Mouse (Mus musculus) forebrain, postnatal 0 days (tissue): ENCODE data around the gene Msln. TPM values are rescaled to one million over a fixed set of nuclear protein-coding genes. Genes with fewer than 3 reads are reported as not detected.

ENCODE experiments used
- ATAC-seq: fragments of 200-750 bp; cut with Nextera tagmentation; 2 replicates; pipeline ENCODE4 v1.8.0; 2017; ENCODE audit warnings: mild to moderate bottlenecking, moderate library complexity
- DNase-seq: peaks from one replicate; pipeline ENCODE4 v3.0.0-alpha.2; 2015
- H3K27ac ChIP-seq: fragments of 300-500 bp; sonication (generic); 2 replicates; pipeline ENCODE4 v1.5.1; 2014; ENCODE audit warnings: low read depth, mild to moderate bottlenecking, antibody characterized with exemption, low read length, moderate library complexity, mixed read lengths
- H3K27me3 ChIP-seq: fragments of 300-500 bp; sonication (generic); 2 replicates; pipeline ENCODE4 v1.6.1; 2014; ENCODE audit warnings: mild to moderate bottlenecking, low read length, mixed read lengths; ENCODE audit not compliant: insufficient read depth
- H3K36me3 ChIP-seq: fragments of 300-500 bp; sonication (generic); 2 replicates; pipeline ENCODE4 v1.6.1; 2014; ENCODE audit warnings: mild to moderate bottlenecking, moderate library complexity; ENCODE audit not compliant: insufficient read depth
- H3K4me1 ChIP-seq: fragments of 300-500 bp; sonication (generic); 2 replicates; pipeline ENCODE4 v1.6.1; 2014; ENCODE audit warnings: antibody characterized with exemption; ENCODE audit not compliant: insufficient read depth
- H3K4me2 ChIP-seq: fragments of 300-500 bp; sonication (generic); 2 replicates; pipeline ENCODE4 v1.6.1; 2014; ENCODE audit warnings: low read depth, mild to moderate bottlenecking, moderate library complexity
- H3K4me3 ChIP-seq: fragments of 300-500 bp; sonication (generic); 2 replicates; pipeline ENCODE4 v1.5.1; 2014; ENCODE audit warnings: low read depth, low read length, mixed read lengths
- H3K9ac ChIP-seq: fragments of 300-500 bp; sonication (generic); 2 replicates; pipeline ENCODE4 v1.6.1; 2014; ENCODE audit warnings: mild to moderate bottlenecking
- H3K9me3 ChIP-seq: fragments of 300-500 bp; sonication (generic); 2 replicates; pipeline ENCODE4 v1.6.1; 2016; ENCODE audit warnings: low read length
- CTCF ChIP-seq: sonication (generic); IDR thresholded peaks from 2 replicates; pipeline ENCODE4 v1.5.1; 2016; ENCODE audit warnings: antibody characterized with exemption, control low read depth, low read depth
- WGBS: fragments of 180-500 bp; shearing (Covaris S2); extraction: QIAGEN DNeasy Blood & Tissue Kit; methylation state at CpG from one replicate; pipeline ENCODE4 v1.1.7; 2014; 5-methylcytosine and 5-hydroxymethylcytosine counted together
- polyA plus RNA-seq: library from polyadenylated mRNA; unstranded; fragments of >200 nt; fragmentation: Nextera tagmentation; extraction: Ambion mirVana; gene quantifications from 2 replicates; pipeline ENCODE4 v1.2.1, GENCODE M21; 2015
- total RNA-seq: library from RNA; depleted of rRNA; stranded (reverse); fragments of >200 nt; gene quantifications from 2 replicates; pipeline ENCODE4 v1.2.3, GENCODE M21; 2014

Gene Msln
- total and polyA plus RNA-seq, 2 experiments from 2014 or later, result 1.3 to 4.0 TPM

GRCm38 (mm10) chr17:25785281-25785745 lies 31.1 kb upstream of the Msln start, which contains the start of gene Haghl:
Gene Haghl (minus strand): TSS chr17:25785673.
- Histone ChIP-seq H3K9me3 (no peaks in the 10 kb centered on the region), H3K27me3 (no peaks in the 10 kb centered on the region), H3K27ac (peak within 1 kb of the TSS; percentile 81), H3K9ac (peak within 1 kb of the TSS; percentile 70), H3K4me1 (peaks cover 6% of the 10 kb centered on the region), H3K4me3 (peak within 1 kb of the TSS; percentile 70), H3K36me3 (peaks cover 49% of the 10 kb centered on the region), H3K4me2 (peak within 1 kb of the TSS; percentile 82)
- peak; percentile 99 for DNase-seq
- TF ChIP-seq CTCF, result no peak
- WGBS, result under 1% methylated on average over 23 of the region's 23 CpGs
- peak; percentile 89 for ATAC-seq

- no peak for TF ChIP-seq CTCF
- Histone ChIP-seq H3K9ac (peak overlapping the region; percentile 70), H3K4me1 (peaks cover 6% of the 10 kb centered on the region), H3K9me3 (no peaks in the 10 kb centered on the region), H3K27me3 (no peaks in the 10 kb centered on the region), H3K4me2 (peak overlapping the region; percentile 82), H3K27ac (no peak overlapping the region), H3K4me3 (peak overlapping the region; percentile 70), H3K36me3 (peaks cover 51% of the 10 kb centered on the region)
- no peak for ATAC-seq
- no peak for DNase-seq
- 72% methylated on average over 15 of the region's 15 CpGs for WGBS
These were observed 29.8 kb upstream of the Msln start for GRCm38 (mm10) chr17:25783861-25784574.

- Histone ChIP-seq H3K4me2 (no peak overlapping the region), H3K36me3 (peaks cover 51% of the 10 kb centered on the region), H3K27me3 (no peaks in the 10 kb centered on the region), H3K9me3 (no peaks in the 10 kb centered on the region), H3K4me1 (peaks cover 6% of the 10 kb centered on the region), H3K4me3 (no peak overlapping the region), H3K27ac (no peak overlapping the region), H3K9ac (no peak overlapping the region; the same call in 1 of the 2 replicates)
- ATAC-seq (no peak), DNase-seq (no peak)
- no peak for TF ChIP-seq CTCF
- WGBS, result 62% methylated on average over 7 of the region's 7 CpGs
These were observed 28.9 kb upstream of the Msln start for GRCm38 (mm10) chr17:25783086-25783485.

- ATAC-seq (no peak), DNase-seq (no peak)
- Histone ChIP-seq H3K9me3 (no peaks in the 10 kb centered on the region), H3K27ac (no peak overlapping the region), H3K9ac (no peak overlapping the region), H3K27me3 (no peaks in the 10 kb centered on the region), H3K4me1 (peaks cover 6% of the 10 kb centered on the region), H3K4me3 (no peak overlapping the region), H3K36me3 (peaks cover 49% of the 10 kb centered on the region), H3K4me2 (no peak overlapping the region)
- TF ChIP-seq CTCF, result no peak
- WGBS, result 78% methylated on average over 6 of the region's 6 CpGs
These were observed 27.2 kb upstream of the Msln start for GRCm38 (mm10) chr17:25781339-25781738.

GRCm38 (mm10) chr17:25777948-25778347 lies 23.8 kb upstream of the Msln start:
- WGBS, result 96% methylated on average over 5 of the region's 5 CpGs

GRCm38 (mm10) chr17:25775318-25776062 lies 21.3 kb upstream of the Msln start:
- 85% methylated on average over 10 of the region's 10 CpGs for WGBS
- ATAC-seq, result no peak
- H3K27me3 ChIP-seq, result no peaks in the 10 kb centered on the region

More at GRCm38 (mm10) chr17:25777948-25778347, 23.8 kb upstream of the Msln start:
- no peak overlapping the region for H3K4me3 ChIP-seq
- no peaks in the 10 kb centered on the region for H3K27me3 ChIP-seq
- no peak for DNase-seq
- peaks cover 5% of the 10 kb centered on the region for H3K4me1 ChIP-seq
- no peak overlapping the region for H3K9ac ChIP-seq
- no peak overlapping the region for H3K27ac ChIP-seq
- H3K9me3 ChIP-seq, result no peaks in the 10 kb centered on the region
- peaks cover 36% of the 10 kb centered on the region for H3K36me3 ChIP-seq
- no peak for TF ChIP-seq CTCF
- ATAC-seq, result no peak
- H3K4me2 ChIP-seq, result no peak overlapping the region

GRCm38 (mm10) chr17:25773549-25774120 lies 19.5 kb upstream of the Msln start, which contains the start of gene Narfl:
Gene Narfl (plus strand): TSS chr17:25773776.
- Histone ChIP-seq H3K9me3 (no peaks in the 10 kb centered on the region), H3K9ac (peak within 1 kb of the TSS; percentile 76), H3K27me3 (no peaks in the 10 kb centered on the region), H3K36me3 (peaks cover 4% of the 10 kb centered on the region; the same call in 1 of the 2 replicates), H3K4me3 (peak within 1 kb of the TSS; percentile 69), H3K27ac (no peak within 1 kb of the TSS), H3K4me2 (peak within 1 kb of the TSS; percentile 84), H3K4me1 (peaks cover 5% of the 10 kb centered on the region)
- peak; percentile 99 for TF ChIP-seq CTCF
- DNase-seq (peak; percentile 98), ATAC-seq (peak; percentile 93)
- 2% methylated on average over 37 of the region's 37 CpGs for WGBS

More at GRCm38 (mm10) chr17:25775318-25776062, 21.3 kb upstream of the Msln start:
- TF ChIP-seq CTCF, result no peak
- no peak overlapping the region for H3K27ac ChIP-seq
- H3K36me3 ChIP-seq, result peaks cover 15% of the 10 kb centered on the region
- H3K4me3 ChIP-seq, result no peak overlapping the region
- no peak overlapping the region for H3K9ac ChIP-seq
- H3K4me2 ChIP-seq, result no peak overlapping the region
- H3K4me1 ChIP-seq, result peaks cover 5% of the 10 kb centered on the region
- DNase-seq, result no peak
- no peaks in the 10 kb centered on the region for H3K9me3 ChIP-seq
